Mouse (Mus musculus): ENCODE measurements at regions not wholly inside any gene's neighbourhood (a gene's known extent, or its start where the extent isn't known, plus 50 kb on each side); places are given as distances from the start of the nearest gene placed in this dataset.

DNA sequence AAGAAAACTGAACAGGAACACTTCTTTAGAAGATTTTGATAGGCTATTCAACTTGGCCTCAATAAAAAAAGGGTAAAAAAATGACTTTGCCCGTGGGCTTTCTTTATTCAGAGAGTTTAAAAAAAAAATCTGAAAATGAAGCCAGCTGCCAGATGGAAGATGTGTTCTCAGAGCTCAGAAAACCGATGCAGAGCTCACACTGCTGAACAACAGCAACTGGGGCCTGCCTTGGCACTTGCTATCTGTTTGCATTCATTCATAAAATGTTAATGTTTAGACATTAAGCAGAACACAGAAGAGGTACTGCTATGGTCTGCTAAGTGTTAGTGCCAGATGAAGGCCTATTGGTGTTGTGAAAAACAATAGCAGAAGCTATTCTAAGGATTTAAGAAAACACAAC, 173.8 kb upstream of the Smc2 start:
- DNase-seq (ENCODE audit: low spot score), result no peak

DNA sequence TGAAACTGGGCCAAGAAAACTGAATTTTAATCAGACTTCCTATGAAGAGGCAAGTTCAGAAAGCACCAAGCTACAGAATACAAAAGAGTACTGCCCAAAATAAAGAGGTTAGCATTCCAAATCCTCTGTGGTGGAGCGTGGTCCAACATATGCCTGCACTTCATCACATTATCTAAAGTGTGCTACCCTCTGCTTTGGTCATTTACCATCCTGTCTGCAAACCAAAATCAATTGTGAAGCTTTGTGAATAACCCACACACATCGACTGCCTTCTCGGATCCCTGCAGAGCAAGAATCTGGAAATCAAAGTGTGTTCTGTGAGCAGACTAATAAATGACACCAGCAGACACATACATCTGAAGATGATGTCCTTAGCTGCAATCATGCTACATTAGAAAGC, 156.6 kb upstream of the Smc2 start:
- no peak for DNase-seq (ENCODE audit: low spot score)

DNA sequence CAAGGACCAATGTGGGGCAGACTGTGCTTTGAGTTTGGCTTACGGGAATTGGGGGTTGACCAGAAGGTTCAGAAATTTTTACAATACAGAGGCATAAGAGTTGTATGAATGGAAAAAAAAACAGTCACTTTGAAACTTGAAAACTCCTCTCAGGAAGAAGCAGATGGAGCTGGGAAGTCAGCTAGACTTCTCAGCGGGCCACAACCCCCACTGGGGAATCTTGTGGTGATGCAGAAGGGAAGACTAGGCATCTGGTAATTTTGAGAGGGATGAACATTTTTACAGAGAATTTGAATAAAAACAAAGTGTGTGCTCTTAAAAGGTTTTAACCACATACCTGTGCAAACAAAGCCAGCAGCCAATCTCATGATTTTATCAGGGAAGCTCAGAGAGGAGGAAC, 154.1 kb upstream of the Smc2 start:
- DNase-seq (ENCODE audit: low spot score), result no peak

DNA sequence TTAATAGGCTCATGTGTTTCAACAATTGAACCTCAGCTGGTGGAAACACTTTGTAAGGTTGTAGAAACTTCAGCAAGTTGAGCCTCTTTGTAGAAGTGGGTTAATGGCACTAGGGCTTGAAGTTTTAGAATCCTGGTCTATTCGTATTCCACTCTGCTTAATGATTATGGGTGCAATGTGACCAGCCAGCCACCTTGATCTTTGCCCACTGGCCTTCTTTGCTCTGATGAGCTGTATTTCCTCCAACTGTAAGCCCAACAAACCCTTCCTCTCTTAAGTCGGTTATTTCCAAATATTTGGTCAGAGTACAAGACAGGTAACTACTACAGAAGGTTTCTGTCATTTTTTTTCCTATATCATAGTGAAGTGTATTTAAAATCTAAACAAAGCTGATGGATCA, 145.4 kb upstream of the Smc2 start:
- DNase-seq (ENCODE audit: low spot score), result no peak

DNA sequence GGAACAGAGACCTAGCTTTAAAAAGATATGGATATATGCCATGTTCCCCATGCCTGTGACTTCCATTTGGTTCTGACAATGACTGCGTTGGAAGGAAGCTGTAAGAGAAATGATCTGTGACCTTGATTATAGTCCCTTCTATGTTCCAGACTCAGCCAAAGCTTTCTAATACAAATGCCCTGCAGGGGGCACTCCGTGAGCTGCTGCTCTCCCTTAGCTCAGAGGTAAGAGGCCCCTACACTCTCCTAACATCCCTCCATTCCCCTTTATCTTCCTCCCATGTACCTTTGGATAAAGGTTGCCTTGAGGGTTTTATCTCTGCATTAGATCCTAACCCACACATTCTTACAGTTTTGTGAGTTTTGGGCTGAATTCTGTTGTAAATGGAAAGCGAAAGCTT, 139.8 kb upstream of the Smc2 start:
- DNase-seq (ENCODE audit: low spot score), result no peak

DNA sequence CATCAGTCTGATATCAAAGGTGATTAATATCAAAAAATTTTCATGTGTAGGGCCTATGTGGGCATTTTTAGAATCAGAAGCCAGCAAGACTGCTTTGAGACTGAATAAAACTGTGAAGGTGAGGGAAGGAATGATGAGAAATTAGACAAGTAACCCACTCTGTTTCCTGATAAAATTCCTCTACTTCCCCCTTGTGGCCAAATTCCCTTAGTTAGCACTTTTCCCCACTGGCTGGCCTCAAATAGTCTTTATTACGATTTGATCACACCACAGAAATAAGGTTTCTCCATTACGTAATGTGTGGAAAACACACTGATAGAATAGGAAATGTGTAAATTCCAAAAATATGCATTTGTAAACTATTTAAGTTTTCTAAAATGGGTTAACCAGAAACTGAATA, 137.4 kb upstream of the Smc2 start:
- DNase-seq (ENCODE audit: low spot score), result peak; percentile 57

DNA sequence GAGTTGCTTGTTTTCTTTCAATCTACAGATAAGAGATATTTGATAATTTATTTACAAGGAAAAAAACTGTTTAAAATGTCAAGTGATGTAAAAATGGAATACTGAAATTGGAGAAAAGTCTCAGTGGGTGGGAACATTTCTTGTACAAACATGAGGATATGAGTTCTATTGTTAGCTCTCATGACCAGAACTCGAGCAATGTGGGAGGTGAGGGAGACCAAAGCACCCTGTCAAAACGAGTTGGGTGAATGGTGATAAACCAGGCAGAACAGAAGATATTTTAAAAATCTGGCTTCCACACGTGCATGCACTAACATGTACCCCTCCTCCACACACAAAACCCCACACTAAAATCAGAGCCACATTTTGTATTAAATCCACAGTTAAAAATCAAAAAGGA, 114.7 kb upstream of the Smc2 start:
- DNase-seq (ENCODE audit: low spot score), result peak; percentile 13

DNA sequence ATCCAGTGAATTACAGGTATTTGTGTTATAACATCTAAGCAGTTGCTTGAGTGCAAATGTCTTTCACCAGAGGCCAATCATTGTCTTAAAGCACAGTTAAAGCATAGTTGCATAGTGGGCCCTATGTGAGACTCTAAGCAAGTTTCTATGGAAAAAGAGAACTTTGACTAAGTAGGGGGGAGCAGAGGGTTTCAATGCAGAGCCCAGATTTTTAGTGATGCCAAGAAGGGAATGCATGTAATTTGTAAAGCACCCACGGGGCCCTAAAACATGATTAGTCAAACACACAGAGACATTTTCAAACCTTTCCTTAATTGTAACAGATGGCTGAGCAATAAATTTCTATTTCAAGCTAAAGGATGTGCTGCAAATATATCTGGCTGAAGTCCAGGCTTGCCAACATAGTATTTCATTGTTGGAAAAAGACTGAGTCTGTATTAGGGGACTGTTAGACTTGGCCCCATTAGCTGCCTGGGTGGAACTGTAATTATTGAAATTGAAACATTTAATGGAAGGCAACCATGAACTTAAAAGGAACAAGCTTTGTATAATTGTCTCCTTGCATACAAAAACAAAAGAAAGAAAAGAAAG, 107.6 kb upstream of the Smc2 start:
- DNase-seq (ENCODE audit: low spot score), result no peak

DNA sequence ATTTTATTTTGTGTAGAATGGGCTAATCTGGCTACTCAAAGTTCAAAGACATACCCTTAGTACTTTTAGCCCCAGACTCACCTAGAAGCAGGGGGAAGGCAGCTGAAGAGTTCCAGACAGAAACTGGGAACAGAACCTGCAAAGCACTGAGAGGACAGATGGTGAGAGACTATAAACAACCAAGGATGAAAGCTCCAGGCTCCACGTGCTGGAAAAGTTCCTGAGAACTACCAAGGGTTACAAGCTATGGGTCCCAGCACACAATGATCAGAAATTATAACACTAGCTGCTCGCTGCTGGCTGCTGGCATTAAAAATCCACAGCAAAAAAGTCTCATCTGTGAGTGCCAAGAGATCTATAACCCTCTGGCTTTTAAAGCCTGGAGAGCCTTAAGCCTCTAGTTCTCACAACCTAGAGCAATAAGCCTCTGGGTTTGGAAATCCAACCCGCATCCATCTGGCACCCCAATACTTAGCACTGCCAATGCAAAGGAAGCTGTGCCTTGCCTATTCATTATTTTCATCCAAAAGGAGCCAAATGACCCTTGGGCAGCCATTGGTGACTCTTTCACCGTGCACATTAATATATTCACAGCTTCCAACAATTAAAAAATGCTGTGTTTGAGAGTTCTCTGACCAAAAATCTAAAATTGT, 102.6 kb upstream of the Smc2 start:
- no peak for DNase-seq (ENCODE audit: low spot score)

DNA sequence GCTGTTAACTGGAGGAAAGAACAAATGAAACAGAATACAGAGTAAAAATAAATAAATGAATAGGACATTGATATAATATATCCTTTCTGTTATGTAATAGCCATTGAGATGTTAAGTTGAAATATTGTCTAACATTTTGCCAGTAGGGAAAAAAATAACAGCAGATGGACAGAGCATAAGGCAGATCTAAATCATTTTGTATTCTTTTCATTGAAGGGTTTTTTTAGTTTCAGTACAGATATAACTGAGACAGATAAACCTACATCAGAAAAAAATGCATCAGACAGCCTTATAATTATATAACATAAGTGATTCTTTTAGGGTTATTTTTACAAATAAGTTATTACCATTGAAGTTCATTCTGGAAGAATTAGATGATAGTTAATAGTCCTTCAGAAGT, 97.8 kb upstream of the Smc2 start:
- no peak for DNase-seq (ENCODE audit: low spot score)

DNA sequence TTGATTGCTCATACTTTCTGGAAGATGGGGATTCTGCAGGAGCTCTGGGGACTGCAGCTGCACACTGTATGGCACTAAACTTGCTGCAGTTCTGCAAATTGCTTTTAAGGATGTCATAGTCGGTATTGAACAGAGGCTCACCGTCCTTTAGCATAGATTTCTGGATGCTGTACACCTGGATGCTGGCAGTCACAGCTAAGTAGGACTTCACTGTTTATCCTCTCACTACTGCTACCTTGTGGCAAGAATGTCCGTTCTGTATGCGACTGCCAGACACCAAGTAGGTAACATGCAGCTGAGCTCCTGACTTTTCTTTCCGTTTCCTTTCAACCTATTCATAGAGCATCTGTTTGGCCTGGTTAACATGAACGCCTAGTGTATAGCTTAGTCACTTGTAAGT, 77.3 kb upstream of the Smc2 start:
- DNase-seq (ENCODE audit: low spot score), result no peak

DNA sequence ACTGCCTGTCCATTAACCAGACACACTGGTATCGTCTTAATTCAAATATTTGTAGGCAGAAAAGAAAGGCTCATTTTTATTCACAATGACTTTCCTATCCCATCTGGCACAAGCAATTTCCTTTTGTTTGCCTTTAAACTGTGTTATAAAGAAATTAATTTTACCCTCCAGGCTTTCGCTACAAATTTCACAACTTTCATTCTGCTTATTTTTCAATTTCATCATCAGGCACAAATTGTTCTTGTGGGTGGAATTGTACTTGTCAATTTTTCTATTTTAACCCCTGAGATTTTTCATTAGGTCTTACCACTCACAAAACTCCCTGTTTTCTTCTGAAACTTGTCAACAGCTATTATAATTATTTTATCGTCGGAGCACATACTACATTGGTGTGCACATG, 73.2 kb upstream of the Smc2 start:
- no peak for DNase-seq (ENCODE audit: low spot score)

DNA sequence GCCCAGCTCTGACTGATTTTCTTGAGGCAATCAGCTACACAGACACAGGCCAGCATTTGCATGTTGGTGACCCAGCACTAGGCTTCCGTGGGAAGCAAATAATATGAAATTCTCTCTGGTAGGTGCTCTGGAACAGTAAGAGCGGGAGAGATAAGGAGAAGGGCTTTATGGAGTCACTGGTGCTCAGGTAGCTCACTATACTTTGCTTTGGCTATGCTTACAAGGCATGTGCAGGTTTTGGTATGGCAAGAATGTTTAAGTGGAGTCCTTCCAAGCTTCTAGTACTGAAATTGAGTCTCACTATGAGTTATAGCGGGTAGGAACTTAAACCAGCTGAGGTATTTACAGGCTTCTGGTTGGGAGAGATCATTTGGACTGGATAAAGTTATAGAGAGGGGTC, 70.5 kb upstream of the Smc2 start:
- no peak for DNase-seq (ENCODE audit: low spot score)

All from retina, embryonic 14.5 days (tissue).